Mouse (Mus musculus) lung, adult 2 months (tissue): ENCODE measurements around the gene Ctso. TPM values are rescaled to one million over a fixed set of nuclear protein-coding genes. Genes with fewer than 3 reads are reported as not detected.
A peak's percentile ranks its signal among the peaks of the same experiment; 100 is the strongest.

Experiments
- DNase-seq: peaks from one replicate; pipeline ENCODE4 v3.0.0; 2022
- H3K4me1 ChIP-seq: fragments of 200-500 bp; 2 replicates; pipeline ENCODE4 v1.6.1; 2011; ENCODE audit warnings: low read length; ENCODE audit not compliant: control insufficient read depth, insufficient read depth
- H3K4me3 ChIP-seq: fragments of 200-500 bp; replicated peaks from 2 replicates; pipeline ENCODE3; 2011; ENCODE audit warnings: low read depth, mild to moderate bottlenecking, control low read depth, low read length; ENCODE audit errors: extremely low read depth
- CTCF ChIP-seq: fragments of 200-500 bp; IDR thresholded peaks from 2 replicates; pipeline ENCODE4 v1.5.1; 2011; ENCODE audit warnings: mild to moderate bottlenecking, low read length, control low read depth; ENCODE audit not compliant: insufficient read depth
- POLR2A ChIP-seq: fragments of 200-500 bp; IDR thresholded peaks from 2 replicates; pipeline ENCODE4 v1.6.1; 2011; ENCODE audit warnings: low read depth, mild to moderate bottlenecking, control low read depth, low read length, borderline replicate concordance; ENCODE audit errors: extremely low read depth
- WGBS: fragments of 180-500 bp; shearing (Covaris S2); methylation state at CpG from one replicate; pipeline ENCODE4 v1.1.7; 2018; 5-methylcytosine and 5-hydroxymethylcytosine counted together
- polyA plus RNA-seq: library from polyadenylated mRNA; depleted of rRNA; stranded (reverse); fragments of >200 nt; gene quantifications from 2 replicates; pipeline ENCODE4 v1.2.3, GENCODE M21; 2012; rRNA removed

Ctso gene
- polyA plus RNA-seq: 9.5 and 16.7 TPM in 2 replicates

DNA sequence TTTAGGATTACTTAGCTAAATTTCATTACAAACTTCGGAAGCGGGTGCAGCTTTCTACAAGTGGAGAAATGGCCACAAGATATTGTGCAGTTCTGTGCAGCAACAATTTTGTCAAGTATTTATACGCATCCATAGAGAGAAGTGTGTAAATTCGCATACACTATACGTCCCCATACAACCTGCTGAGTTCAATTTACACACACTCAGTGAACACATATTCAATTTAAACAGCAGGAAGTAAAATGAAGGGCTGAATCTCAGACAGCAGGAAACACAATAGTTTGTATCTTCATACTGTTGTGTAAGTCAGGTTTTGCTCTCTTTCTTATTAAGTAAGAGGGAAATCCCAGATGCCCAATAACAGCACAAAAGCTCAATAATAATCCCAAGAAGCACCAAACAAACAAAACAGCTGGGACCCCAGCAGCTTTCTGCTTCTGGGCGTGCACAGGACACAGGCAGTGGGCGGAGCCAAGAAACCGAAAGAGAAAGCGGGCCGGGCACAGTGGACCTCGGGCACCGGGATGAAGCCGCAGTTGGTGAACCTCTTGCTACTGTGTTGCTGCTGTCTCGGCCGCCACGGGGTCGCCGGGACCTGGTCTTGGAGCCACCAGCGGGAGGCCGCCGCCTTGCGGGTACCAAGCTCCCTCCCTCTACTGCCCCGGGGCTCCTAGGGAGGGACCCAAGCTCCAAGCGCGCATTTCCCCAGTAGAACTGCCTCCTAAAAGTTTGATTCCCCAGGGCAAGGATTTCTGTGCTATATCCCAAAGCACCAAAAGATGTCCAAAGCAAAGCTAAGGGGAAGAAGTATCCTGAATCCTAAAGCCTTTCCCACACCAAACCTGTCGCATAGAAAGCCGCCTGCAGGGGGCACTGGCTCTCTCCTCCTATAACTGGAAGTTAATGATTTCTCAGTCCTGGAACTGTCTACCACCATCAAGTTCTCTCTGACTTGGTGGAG, at the start of gene Ctso:
Ctso (plus strand) TSS at position 461 of the 961 bp plus-strand sequence.
- TF ChIP-seq POLR2A (peak; percentile 71; the same call in 1 of the 2 replicates), CTCF (peak; percentile 62)

DNA sequence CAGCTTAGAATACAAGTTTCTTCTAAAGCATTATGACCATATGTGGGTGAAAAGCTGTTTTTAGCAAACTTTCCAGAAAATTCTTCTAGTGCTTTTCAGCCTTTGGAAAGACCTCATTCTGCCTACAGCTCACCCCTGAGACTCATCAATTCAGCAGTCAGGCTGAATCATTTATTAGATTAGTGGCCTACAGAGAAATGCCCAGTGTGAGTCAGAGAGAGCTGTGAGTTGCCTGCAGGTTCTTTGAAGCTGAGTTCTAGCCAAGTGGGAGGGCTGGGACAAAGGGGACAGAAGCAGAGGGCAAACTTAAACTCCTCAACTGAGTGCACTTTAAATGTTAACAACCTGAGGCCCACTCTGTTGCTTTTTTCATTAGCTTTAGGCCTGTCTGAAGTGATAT, 48.5 kb upstream of the Ctso start:
- TF ChIP-seq CTCF: no peak
- no peak for TF ChIP-seq POLR2A
- DNase-seq: no peak
- no peak overlapping the region for H3K4me3 ChIP-seq
- no peaks in the 10 kb centered on the region for H3K4me1 ChIP-seq

More for the DNA sequence above, at the start of gene Ctso:
- Histone ChIP-seq H3K4me3 (peak within 1 kb of the TSS; percentile 70), H3K4me1 (peaks cover 5% of the 10 kb centered on the region; the same call in 1 of the 2 replicates)
- 10% methylated on average over 27 of the region's 27 CpGs for WGBS
- peak; percentile 92 for DNase-seq

DNA sequence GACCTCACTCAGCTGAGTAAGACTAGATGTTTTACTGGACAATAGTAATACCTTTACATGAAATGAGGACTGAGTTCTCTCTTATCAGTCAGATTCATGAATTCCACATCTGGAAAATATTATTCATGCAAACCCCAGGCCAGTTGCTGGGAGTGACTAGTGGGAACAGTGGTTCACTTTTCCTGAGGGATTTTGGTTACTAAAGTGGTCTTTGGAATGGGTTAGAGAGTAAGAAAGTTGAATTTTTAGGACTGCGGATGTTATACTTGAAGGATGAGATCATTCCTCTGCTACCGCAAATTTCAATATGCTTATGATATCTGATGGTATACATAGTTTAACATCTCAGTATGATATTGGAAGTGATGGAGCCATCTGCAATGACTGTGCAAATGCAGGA, 46.8 kb upstream of the Ctso start:
- DNase-seq: no peak
- Histone ChIP-seq H3K4me3 (no peak overlapping the region), H3K4me1 (no peaks in the 10 kb centered on the region)
- WGBS: 87% methylated on average over 2 of the region's 2 CpGs
- TF ChIP-seq CTCF (no peak), POLR2A (no peak)

DNA sequence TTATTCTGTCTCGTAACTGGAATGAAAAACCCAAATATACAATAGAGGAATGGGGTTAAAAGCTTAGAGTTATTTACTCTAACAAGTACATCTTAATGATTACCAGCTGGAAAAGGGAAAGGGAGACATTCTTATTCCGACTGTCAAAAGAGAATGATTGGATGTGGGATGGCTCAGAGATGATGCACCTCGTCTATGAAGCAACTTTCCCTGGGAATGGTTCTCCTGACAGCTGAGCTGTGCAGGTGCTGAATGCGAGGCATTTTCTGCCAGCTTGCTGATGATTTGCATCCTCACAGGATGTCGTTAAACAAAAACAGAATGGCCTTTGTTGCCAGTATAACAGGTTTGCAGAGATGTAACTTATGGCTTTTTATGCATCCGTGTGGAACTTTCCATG, 43.3 kb upstream of the Ctso start:
- H3K4me3 ChIP-seq: no peak overlapping the region
- no peaks in the 10 kb centered on the region for H3K4me1 ChIP-seq
- no peak for DNase-seq
- no peak for TF ChIP-seq POLR2A
- no peak for TF ChIP-seq CTCF
- 58% methylated on average over 6 of the region's 6 CpGs for WGBS

DNA sequence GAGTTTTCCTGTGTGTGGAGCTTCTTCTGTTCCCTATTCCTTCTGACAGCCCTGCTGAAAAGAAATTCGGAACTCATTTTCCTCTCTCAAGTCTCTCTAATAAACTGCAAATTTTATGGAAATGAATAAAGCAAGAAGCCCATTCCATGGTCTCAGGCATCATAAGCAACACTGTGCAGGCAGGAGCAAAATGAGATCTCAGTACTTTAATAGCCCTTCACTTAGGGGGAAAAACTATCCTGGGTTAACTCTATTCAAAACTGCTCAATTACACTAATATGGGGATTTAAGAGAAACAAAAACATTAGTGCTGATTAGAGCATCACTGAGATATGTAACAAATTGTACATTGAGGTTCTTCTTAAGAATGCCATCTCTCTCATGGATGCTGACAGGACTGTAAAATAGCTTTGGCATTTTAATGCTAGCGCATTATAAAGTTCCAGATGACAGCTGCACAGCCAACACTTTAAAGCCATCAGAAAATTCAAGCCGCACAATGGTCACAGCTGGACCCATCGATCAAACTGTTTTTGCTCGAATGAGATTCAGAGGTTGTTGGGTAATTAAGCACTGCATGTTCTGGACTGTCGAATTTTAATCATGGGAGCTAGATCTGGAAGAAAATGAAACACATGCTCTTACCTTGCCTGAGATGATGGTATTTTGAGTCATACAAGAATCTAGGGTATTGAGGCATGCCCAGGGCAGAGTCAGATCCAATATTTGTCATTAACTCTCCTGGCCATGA, 21.9 kb upstream of the Ctso start:
- TF ChIP-seq CTCF (no peak), POLR2A (no peak)
- Histone ChIP-seq H3K4me3 (no peak overlapping the region), H3K4me1 (no peaks in the 10 kb centered on the region)
- no peak for DNase-seq
- 77% methylated on average over 6 of the region's 6 CpGs for WGBS

DNA sequence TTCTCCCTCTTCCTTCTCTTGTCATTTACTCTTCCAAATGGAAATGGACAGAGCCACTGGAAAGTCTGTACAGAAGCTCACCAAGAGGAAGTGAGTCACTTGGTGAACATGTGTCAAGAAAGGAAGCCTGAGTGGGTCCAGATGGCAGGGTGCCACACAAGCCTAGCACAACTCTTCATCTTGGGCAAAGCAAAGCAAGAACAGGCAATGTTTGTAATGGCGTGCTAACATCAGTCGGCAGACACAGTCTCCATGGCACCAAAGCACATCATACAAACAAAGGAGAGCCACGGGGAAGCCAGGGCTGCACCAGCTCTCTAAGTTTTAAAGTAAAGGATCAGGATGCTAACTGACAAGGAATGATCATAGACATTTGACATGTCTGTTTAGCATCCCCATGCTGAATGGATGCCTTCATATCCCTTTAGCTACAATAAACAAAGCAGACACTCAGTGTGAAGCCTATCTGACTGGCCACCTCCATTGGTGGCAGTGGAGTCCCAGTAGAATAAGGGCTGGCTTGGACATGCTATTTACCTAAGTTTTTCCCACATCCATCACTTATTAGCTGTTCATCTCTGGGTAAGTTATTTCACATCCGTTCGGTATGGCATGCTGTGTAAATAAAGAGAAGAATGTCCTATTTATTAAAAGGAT, 16.2 kb upstream of the Ctso start:
- WGBS: 44% methylated on average over 5 of the region's 5 CpGs
- no peak for TF ChIP-seq CTCF
- no peak for TF ChIP-seq POLR2A
- no peak for DNase-seq
- H3K4me3 ChIP-seq: no peak overlapping the region
- no peaks in the 10 kb centered on the region for H3K4me1 ChIP-seq

DNA sequence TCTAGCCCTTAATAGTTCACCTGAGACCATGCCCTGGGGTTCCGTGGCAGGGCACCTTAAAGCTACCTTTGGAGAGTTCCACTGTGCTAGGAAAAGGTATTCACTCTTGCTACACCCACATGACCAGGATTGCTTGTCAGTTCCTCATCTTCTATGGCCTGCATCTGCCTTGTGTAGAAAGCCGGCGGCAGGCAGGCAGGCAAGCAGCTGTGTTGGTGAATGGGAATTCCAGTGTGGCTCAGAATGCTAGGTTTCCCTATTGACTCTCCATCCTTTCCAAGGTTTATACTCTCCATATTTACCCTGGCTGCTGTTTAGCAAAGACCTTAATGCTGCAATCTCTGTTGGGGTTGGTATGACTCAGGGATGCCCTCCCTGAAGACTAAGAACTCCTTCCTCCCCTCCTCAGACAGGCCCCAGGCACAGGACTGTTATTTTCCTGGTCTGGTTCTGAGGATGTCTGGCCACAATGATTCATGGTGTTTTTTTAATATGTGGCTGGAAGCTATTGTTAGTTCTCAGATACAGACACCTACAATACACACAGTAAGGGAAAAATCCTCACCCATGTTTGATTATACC, 15.0 kb upstream of the Ctso start:
- 89% methylated on average over 3 of the region's 3 CpGs for WGBS
- TF ChIP-seq POLR2A (no peak), CTCF (no peak)

DNA sequence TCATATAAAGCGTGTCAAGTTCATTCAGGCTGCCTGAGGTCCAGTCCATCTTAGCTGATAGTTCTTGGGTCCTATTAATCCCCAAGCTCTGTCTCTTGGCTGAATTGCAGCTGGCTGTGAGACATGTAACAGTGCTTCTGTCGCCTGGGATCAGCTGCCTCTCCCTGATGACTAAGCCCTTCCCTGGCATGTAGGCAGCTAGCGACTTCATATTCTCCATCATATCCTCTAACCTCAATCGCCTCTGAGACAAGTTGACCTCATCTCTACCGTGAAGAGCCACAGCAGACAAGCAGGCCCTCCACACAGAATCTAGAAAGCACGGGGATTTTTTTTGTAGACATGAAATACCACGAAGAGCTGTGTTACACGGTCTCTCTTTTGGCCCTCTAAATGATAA, 14.2 kb upstream of the Ctso start:
- DNase-seq: no peak
- no peaks in the 10 kb centered on the region for H3K4me1 ChIP-seq
- TF ChIP-seq CTCF (no peak), POLR2A (no peak)
- no peak overlapping the region for H3K4me3 ChIP-seq
- 73% methylated on average over 8 of the region's 8 CpGs for WGBS

More for the DNA sequence above, 15.0 kb upstream of the Ctso start:
- no peak for DNase-seq
- no peak overlapping the region for H3K4me3 ChIP-seq
- H3K4me1 ChIP-seq: no peaks in the 10 kb centered on the region

DNA sequence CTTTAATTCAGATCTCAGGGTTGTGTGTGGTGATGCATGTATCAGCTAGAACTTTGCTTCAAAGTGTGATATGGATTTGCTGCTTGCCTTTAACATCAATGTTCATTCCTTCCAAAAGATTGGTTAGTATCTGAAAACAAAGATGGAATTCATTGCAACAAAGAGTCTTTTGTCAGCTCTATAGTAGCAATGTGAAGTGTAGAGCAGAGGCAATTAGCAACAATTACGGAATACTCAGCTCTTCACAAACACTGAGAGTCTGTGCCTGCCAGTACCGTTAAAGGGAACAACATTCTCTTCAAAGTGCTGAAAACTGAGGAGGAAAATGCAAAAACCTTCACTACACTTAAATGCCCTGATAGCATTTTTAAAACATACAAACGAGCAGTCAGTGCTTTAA, 12.7 kb upstream of the Ctso start:
- DNase-seq: no peak
- Histone ChIP-seq H3K4me1 (no peaks in the 10 kb centered on the region), H3K4me3 (no peak overlapping the region)
- TF ChIP-seq POLR2A (no peak), CTCF (no peak)
- 64% methylated on average over 3 of the region's 3 CpGs for WGBS

DNA sequence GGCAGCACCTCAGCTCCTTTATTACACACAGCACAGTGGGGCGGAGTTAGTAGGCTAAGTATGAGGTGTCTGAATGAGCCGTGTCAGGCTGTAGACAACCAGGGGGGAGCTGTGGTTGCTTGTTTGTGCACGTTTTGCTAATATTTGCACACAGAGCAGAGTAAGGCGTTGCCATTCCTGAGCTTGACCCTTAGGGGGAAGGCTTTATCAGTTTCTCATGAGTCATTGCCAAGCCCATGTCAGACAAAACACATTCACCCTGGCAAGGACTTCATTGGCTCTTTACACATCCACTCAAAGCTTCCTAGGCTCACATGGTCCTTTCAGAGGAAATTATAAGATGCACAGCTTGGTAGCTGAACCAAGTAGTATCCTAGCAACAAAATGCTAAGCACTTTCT, 9.5 kb upstream of the Ctso start:
- TF ChIP-seq POLR2A (no peak), CTCF (no peak)
- Histone ChIP-seq H3K4me1 (no peaks in the 10 kb centered on the region), H3K4me3 (no peak overlapping the region)
- 21% methylated on average over 4 of the region's 4 CpGs for WGBS
- DNase-seq: no peak
